Mouse (Mus musculus): ENCODE data around the gene P2ry13. TPM values are rescaled to one million over a fixed set of nuclear protein-coding genes. Genes with fewer than 3 reads are reported as not detected.

P2ry13 gene
- total RNA-seq, 2 experiments from 2014 or later, result 0.23 to 0.30 TPM

Other genes with a start within 250 kb of the P2ry13 start
- under 1 TPM; 0.35 to 0.46 TPM for gene Med12l, start 205.1 kb downstream of the P2ry13 start, total RNA-seq (2021)
- gene Gpr171, start 109.1 kb downstream of the P2ry13 start, total RNA-seq (2021), result not detected
- 1 to 10 TPM; 1.6 to 1.7 TPM for gene P2ry14, start 57.3 kb downstream of the P2ry13 start, total RNA-seq (2021)
- gene Gpr87, start 15.8 kb downstream of the P2ry13 start, total RNA-seq (2021), result not detected
- 1 to 10 TPM in 1 of 2 experiments, under 1 TPM in 1; 0.69 to 1.1 TPM for gene P2ry12, start 52.0 kb upstream of the P2ry13 start, total RNA-seq (2021)
- gene Igsf10, start 133.5 kb upstream of the P2ry13 start, total RNA-seq (2021), result 1 to 10 TPM; 3.0 to 3.5 TPM

Data from gastrocnemius, postnatal 36 days (tissue).